Mouse (Mus musculus) lung, postnatal 25 days (tissue): ENCODE measurements around the gene Rergl.

Experiments used
- DNase-seq: peaks from one replicate; pipeline ENCODE4 v3.0.0; 2022; ENCODE audit warnings: low spot score

Gene Rergl

GRCm38 (mm10) chr6:139501876-139502275, at the start of gene Rergl:
Gene Rergl (minus strand): TSS chr6:139501976.
- DNase-seq, result no peak

- no peak for DNase-seq
Measured at GRCm38 (mm10) chr6:139538469-139538868, 36.7 kb upstream of the Rergl start.

DNA sequence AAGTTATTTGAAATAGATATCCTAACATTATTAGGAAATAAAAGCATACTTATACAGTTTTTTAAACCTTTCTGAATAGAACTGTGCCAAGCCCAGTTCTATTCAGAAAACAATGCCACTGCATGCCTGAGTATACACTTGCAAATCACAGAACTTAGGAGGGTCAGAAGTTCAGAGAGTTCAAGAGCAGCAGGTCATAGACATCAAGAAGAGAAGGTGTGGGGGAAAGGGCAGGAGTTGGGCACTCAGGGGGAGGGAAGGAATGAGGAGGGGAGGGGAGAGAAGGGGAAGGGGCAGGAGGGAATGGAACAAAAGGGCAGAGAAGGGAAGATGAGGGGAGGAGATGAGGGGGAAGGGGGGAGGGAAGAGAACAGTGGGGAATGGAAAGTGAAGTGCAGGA, 23.6 kb upstream of the Rergl start:
- DNase-seq, result no peak

DNA sequence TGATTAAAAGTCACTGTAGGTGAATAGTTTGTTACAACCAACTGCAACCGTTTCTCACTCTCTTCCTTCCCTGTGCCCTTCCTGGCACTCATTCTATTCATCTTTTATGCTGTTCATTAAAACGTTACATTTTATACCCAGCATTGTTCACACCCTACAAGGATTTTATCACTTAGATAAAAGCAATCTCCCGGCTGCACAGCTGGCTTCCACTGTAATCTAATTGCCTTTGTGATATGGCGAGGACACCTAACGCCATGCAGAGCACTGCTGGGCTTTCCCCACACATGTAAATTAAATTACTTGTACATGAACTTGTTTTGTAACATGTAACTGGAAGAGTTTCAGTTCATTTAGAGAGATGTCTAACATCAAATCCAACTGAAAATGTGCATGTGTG, 22.5 kb upstream of the Rergl start:
- no peak for DNase-seq

DNA sequence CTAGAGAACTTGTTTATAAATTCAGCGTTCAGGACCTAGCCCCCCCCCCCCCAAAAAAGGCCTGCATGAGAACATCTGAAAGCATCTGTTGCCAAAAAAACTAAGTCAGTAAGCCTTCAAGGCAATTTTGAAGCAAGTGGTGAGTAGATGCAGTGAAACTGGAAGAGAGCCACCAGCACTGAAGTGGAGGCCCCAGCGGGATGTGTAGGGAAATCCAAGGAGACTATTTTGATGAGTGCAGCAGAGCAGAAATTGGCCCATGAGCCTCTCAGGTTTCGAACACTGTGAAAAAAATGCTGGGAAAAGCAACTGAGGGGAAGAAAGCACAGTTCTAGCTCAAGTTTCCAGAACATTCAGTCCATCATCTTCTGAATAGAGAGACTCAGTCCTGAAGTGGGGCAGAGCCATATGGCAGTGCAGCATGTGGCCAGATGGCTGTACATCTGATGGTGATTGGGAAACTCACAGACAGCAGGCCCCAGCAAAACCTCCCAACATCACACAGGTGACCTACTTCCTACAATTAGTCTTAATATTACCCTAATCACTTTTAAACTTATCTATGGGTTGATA, 13.2 kb upstream of the Rergl start:
- DNase-seq, result no peak

DNA sequence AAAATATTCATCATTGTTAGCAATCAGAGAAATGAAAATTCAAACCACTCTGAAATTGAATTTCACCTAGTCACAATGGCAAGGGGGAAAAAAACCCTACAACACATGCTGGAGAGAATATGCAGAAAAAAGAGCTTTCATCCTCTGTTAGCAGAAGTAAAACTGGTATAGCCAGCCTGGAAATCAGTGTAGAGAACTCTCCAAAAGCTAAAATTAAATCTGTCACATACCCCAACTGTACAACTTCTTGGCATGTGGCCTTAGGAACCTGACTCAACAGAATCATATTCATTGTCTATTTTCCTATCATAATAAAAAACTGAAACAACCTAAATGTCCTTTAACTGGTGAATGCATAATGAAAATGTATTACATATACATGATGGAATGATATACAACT, 22.0 kb downstream of the Rergl start:
- DNase-seq, result no peak

DNA sequence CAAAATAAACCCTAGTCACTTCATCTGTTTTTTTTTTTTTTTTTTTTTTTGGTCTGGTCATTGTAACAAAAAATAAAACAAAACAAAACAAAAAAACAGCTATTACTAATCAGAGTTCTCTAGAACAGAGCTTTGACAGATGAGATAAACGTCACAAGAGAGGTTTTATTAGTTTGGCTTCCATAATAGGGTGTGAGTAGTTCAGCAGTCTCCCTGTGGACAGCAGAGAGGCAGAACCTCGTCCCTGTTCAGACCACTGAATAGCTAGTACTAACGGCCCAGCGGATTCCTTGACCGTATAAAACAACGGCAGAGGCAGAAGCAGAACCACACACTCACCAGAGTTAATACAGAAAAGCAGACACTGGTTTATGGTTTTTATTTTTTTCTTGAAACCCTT, 36.8 kb downstream of the Rergl start:
- no peak for DNase-seq

GRCm38 (mm10) chr6:139464292-139464691, 37.5 kb downstream of the Rergl start:
- DNase-seq, result no peak

GRCm38 (mm10) chr6:139461094-139461493, 40.7 kb downstream of the Rergl start:
- DNase-seq, result no peak

DNA sequence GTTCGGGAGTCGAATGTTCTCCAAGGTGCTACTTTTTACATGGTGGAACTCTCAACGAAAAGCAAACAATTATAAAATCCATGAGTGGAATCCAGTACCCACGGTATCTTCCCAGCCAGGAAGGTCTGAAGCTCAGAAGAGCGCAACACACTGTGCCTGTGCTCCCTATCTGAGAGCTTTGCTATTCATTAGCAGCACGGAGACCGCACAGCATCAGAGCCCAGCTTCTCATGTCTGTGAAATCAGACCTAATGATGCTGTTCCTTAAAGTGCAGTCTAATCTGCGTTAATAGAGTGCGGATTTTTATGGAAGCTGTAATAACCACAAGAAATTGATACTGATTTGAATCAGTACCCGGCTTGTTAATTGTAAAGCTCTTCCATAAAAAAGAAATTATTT, 41.3 kb downstream of the Rergl start:
- no peak for DNase-seq

DNA sequence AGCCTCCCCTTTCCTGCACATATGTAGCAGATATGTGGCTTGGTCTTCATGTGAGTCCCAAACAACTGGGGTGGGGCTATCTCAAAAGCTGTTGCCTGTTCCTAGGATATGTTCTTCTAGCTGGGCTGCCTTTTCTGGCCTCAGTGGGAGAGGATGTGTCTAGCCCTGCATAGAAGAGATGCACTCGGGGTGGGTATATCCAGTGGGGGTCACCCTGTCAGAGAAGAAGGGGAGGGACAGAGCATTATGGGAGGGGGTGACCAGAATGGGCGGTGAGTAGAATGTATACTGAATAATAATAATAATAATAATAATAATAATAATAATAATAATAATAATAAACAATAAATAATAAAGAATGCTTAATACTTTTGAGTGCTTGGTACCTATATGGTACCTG, 57.8 kb downstream of the Rergl start:
- no peak for DNase-seq
